Mouse (Mus musculus): ENCODE data around the gene Sprr2a2. TPM values are rescaled to one million over a fixed set of nuclear protein-coding genes. Genes with fewer than 3 reads are reported as not detected.
"Not testable (repeated sequence)": the region's sequence is repeated elsewhere in the genome, so short reads cannot be mapped to it uniquely, and the experiment has no call there.

Gene Sprr2a2
- polyA plus RNA-seq (2014; fragmentation: Nextera tagmentation; extraction: Ambion mirVana): not detected in 2 replicates

- H3K4me1 ChIP-seq (ENCODE audit: control insufficient read depth, insufficient read depth, low read length); H3K27me3 ChIP-seq (ENCODE audit: control insufficient read depth, insufficient read depth, low read length); H3K27ac ChIP-seq (replicated peaks; ENCODE audit: low read depth, low read length); H3K4me3 ChIP-seq (ENCODE audit: low read depth, low read length); ATAC-seq (replicated peaks; ENCODE audit: insufficient number of reproducible peaks, low FRiP score, low TSS enrichment, low read depth); DNase-seq (ENCODE audit: low spot score); H3K9me3 ChIP-seq (replicated peaks; ENCODE audit: control insufficient read depth, low read length); H3K9ac ChIP-seq (replicated peaks; ENCODE audit: low read length); H3K4me2 ChIP-seq (ENCODE audit: low read depth, low read length); H3K36me3 ChIP-seq (replicated peaks; ENCODE audit: control insufficient read depth, insufficient read depth, low read depth, low read length): not testable (repeated sequence)
- no CpG with 5 or more reads among the region's 2 CpGs for WGBS
These were observed at the start of gene Sprr2a2, which contains the start of gene Sprr2a1 for GRCm38 (mm10) chr3:92215569-92215968. TSS of gene Sprr2a2 (plus strand) at chr3:92215920. TSS of gene Sprr2a1 (plus strand) at chr3:92215799.

- no peaks in the 10 kb centered on the region for H3K36me3 ChIP-seq (replicated peaks; ENCODE audit: control insufficient read depth, insufficient read depth, low read depth, low read length)
- H3K4me2 ChIP-seq (ENCODE audit: low read depth, low read length): no peak overlapping the region
- H3K9me3 ChIP-seq (replicated peaks; ENCODE audit: control insufficient read depth, low read length): no peaks in the 10 kb centered on the region
- 79% methylated on average over 3 of the region's 3 CpGs for WGBS
- no peak overlapping the region for H3K9ac ChIP-seq (replicated peaks; ENCODE audit: low read length)
- no peak overlapping the region for H3K27ac ChIP-seq (replicated peaks; ENCODE audit: low read depth, low read length)
- H3K4me3 ChIP-seq (ENCODE audit: low read depth, low read length): no peak overlapping the region
- H3K27me3 ChIP-seq (ENCODE audit: control insufficient read depth, insufficient read depth, low read length): no peaks in the 10 kb centered on the region
- ATAC-seq (replicated peaks; ENCODE audit: insufficient number of reproducible peaks, low FRiP score, low TSS enrichment, low read depth) (no peak), DNase-seq (ENCODE audit: low spot score) (peak; percentile 10)
- no peaks in the 10 kb centered on the region for H3K4me1 ChIP-seq (ENCODE audit: control insufficient read depth, insufficient read depth, low read length)
These were observed 45.9 kb upstream of the Sprr2a2 start for GRCm38 (mm10) chr3:92169847-92170246.

- H3K4me2 ChIP-seq (ENCODE audit: low read depth, low read length): no peak overlapping the region
- no peaks in the 10 kb centered on the region for H3K9me3 ChIP-seq (replicated peaks; ENCODE audit: control insufficient read depth, low read length)
- no peak overlapping the region for H3K4me3 ChIP-seq (ENCODE audit: low read depth, low read length)
- H3K27me3 ChIP-seq (ENCODE audit: control insufficient read depth, insufficient read depth, low read length): no peaks in the 10 kb centered on the region
- H3K9ac ChIP-seq (replicated peaks; ENCODE audit: low read length): no peak overlapping the region
- ATAC-seq (replicated peaks; ENCODE audit: insufficient number of reproducible peaks, low FRiP score, low TSS enrichment, low read depth) (no peak), DNase-seq (ENCODE audit: low spot score) (no peak)
- WGBS: 57% methylated on average over 1 of the region's 1 CpGs
- H3K27ac ChIP-seq (replicated peaks; ENCODE audit: low read depth, low read length): no peak overlapping the region
- H3K4me1 ChIP-seq (ENCODE audit: control insufficient read depth, insufficient read depth, low read length): no peaks in the 10 kb centered on the region
- no peaks in the 10 kb centered on the region for H3K36me3 ChIP-seq (replicated peaks; ENCODE audit: control insufficient read depth, insufficient read depth, low read depth, low read length)
These were observed 38.8 kb upstream of the Sprr2a2 start for GRCm38 (mm10) chr3:92176880-92177279.

GRCm38 (mm10) chr3:92195512-92196200 lies 20.1 kb upstream of the Sprr2a2 start:
- ATAC-seq (replicated peaks; ENCODE audit: insufficient number of reproducible peaks, low FRiP score, low TSS enrichment, low read depth): peak; percentile 29; the same call in 1 of the 2 replicates

DNA sequence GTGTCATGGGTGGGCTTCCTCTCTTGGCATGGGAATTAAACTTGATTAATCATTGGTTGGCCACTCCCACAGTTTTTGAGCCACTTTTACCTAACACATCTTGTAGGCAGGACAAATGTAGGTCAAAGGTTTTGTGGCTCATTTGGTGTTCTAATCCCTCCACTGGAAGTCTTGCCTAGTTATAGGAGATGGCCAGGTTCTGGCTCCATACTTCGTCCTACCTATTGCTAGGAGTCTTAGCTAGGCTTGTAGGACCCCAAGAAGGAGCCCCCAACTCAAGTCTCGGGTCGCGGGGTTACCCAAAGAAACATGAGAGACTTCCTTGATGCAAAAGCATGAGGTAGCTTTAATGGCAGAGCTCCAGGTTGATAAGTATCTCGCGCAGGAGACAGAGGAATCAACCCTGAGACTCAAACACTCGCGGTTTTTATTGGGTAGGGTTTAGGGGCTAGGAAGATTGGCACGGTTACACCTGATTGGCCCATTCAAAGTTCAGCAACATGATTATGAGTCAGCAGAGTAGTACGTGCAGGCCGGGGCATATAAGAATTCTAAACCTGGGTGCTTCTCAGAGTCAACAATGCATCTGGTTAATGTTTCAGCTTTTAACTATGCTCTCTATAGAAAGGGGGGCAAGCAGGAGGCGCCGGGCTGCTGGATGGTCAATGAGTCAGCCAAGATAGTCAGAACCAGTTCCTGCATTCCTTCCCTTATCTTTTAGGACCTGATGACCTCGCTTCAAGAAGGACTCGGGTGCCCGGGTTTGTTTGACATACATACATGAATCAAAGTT lies 4.4 kb upstream of the Sprr2a2 start:
- not testable (repeated sequence) for H3K9me3 ChIP-seq (replicated peaks; ENCODE audit: control insufficient read depth, low read length); H3K4me1 ChIP-seq (ENCODE audit: control insufficient read depth, insufficient read depth, low read length); ATAC-seq (replicated peaks; ENCODE audit: insufficient number of reproducible peaks, low FRiP score, low TSS enrichment, low read depth); H3K4me3 ChIP-seq (ENCODE audit: low read depth, low read length); H3K27me3 ChIP-seq (ENCODE audit: control insufficient read depth, insufficient read depth, low read length); DNase-seq (ENCODE audit: low spot score); H3K4me2 ChIP-seq (ENCODE audit: low read depth, low read length); H3K9ac ChIP-seq (replicated peaks; ENCODE audit: low read length); H3K36me3 ChIP-seq (replicated peaks; ENCODE audit: control insufficient read depth, insufficient read depth, low read depth, low read length); H3K27ac ChIP-seq (replicated peaks; ENCODE audit: low read depth, low read length)
- no CpG with 5 or more reads among the region's 16 CpGs for WGBS

More at GRCm38 (mm10) chr3:92195512-92196200, 20.1 kb upstream of the Sprr2a2 start:
- DNase-seq (ENCODE audit: low spot score): no peak
- 86% methylated on average over 6 of the region's 6 CpGs for WGBS
- H3K27me3 ChIP-seq (ENCODE audit: control insufficient read depth, insufficient read depth, low read length): no peaks in the 10 kb centered on the region
- no peaks in the 10 kb centered on the region for H3K9me3 ChIP-seq (replicated peaks; ENCODE audit: control insufficient read depth, low read length)
- no peaks in the 10 kb centered on the region for H3K4me1 ChIP-seq (ENCODE audit: control insufficient read depth, insufficient read depth, low read length)
- H3K27ac ChIP-seq (replicated peaks; ENCODE audit: low read depth, low read length): no peak overlapping the region
- H3K36me3 ChIP-seq (replicated peaks; ENCODE audit: control insufficient read depth, insufficient read depth, low read depth, low read length): no peaks in the 10 kb centered on the region
- no peak overlapping the region for H3K4me2 ChIP-seq (ENCODE audit: low read depth, low read length)
- no peak overlapping the region for H3K4me3 ChIP-seq (ENCODE audit: low read depth, low read length)
- no peak overlapping the region for H3K9ac ChIP-seq (replicated peaks; ENCODE audit: low read length)

DNA sequence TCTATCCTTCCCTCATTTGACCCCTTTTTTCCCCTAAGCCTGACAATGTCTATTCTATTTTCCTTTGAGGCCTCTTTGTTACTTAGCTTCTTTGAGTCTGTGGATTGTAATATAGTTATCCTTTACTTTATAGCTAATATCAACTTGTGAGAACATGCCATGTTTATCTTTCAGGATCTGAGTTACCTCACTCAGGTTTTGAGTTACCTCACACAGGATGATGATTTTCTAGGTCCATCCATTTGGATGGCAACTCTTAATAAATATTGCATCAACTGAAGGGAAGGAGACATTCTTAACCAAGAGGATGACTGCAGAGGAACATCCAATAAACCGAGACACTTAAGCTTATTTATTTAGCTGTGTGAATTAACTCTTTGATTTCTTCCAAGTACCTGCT lies 3.7 kb upstream of the Sprr2a2 start:
- H3K36me3 ChIP-seq (replicated peaks; ENCODE audit: control insufficient read depth, insufficient read depth, low read depth, low read length); H3K27ac ChIP-seq (replicated peaks; ENCODE audit: low read depth, low read length); ATAC-seq (replicated peaks; ENCODE audit: insufficient number of reproducible peaks, low FRiP score, low TSS enrichment, low read depth); H3K9ac ChIP-seq (replicated peaks; ENCODE audit: low read length); H3K27me3 ChIP-seq (ENCODE audit: control insufficient read depth, insufficient read depth, low read length); H3K4me1 ChIP-seq (ENCODE audit: control insufficient read depth, insufficient read depth, low read length); H3K9me3 ChIP-seq (replicated peaks; ENCODE audit: control insufficient read depth, low read length); DNase-seq (ENCODE audit: low spot score); H3K4me3 ChIP-seq (ENCODE audit: low read depth, low read length); H3K4me2 ChIP-seq (ENCODE audit: low read depth, low read length): not testable (repeated sequence)
- no CpG with 5 or more reads among the region's 1 CpGs for WGBS

GRCm38 (mm10) chr3:92213651-92214050 lies 2.1 kb upstream of the Sprr2a2 start:
- not testable (repeated sequence) for ATAC-seq (replicated peaks; ENCODE audit: insufficient number of reproducible peaks, low FRiP score, low TSS enrichment, low read depth); H3K4me3 ChIP-seq (ENCODE audit: low read depth, low read length); H3K27ac ChIP-seq (replicated peaks; ENCODE audit: low read depth, low read length); DNase-seq (ENCODE audit: low spot score); H3K36me3 ChIP-seq (replicated peaks; ENCODE audit: control insufficient read depth, insufficient read depth, low read depth, low read length); H3K27me3 ChIP-seq (ENCODE audit: control insufficient read depth, insufficient read depth, low read length); H3K9ac ChIP-seq (replicated peaks; ENCODE audit: low read length); H3K9me3 ChIP-seq (replicated peaks; ENCODE audit: control insufficient read depth, low read length); H3K4me2 ChIP-seq (ENCODE audit: low read depth, low read length); H3K4me1 ChIP-seq (ENCODE audit: control insufficient read depth, insufficient read depth, low read length)

- H3K9me3 ChIP-seq (replicated peaks; ENCODE audit: control insufficient read depth, low read length); H3K4me1 ChIP-seq (ENCODE audit: control insufficient read depth, insufficient read depth, low read length); H3K4me2 ChIP-seq (ENCODE audit: low read depth, low read length); H3K36me3 ChIP-seq (replicated peaks; ENCODE audit: control insufficient read depth, insufficient read depth, low read depth, low read length); H3K27ac ChIP-seq (replicated peaks; ENCODE audit: low read depth, low read length); DNase-seq (ENCODE audit: low spot score); H3K4me3 ChIP-seq (ENCODE audit: low read depth, low read length); H3K27me3 ChIP-seq (ENCODE audit: control insufficient read depth, insufficient read depth, low read length); H3K9ac ChIP-seq (replicated peaks; ENCODE audit: low read length): not testable (repeated sequence)
- ATAC-seq (replicated peaks; ENCODE audit: insufficient number of reproducible peaks, low FRiP score, low TSS enrichment, low read depth): peak; percentile 58
- WGBS: no CpG with 5 or more reads among the region's 8 CpGs
These were observed 3.3 kb downstream of the Sprr2a2 start for GRCm38 (mm10) chr3:92219031-92219430.
